Mouse (Mus musculus) neural tube, embryonic 15.5 days (tissue): ENCODE results near the gene Helq. TPM values are rescaled to one million over a fixed set of nuclear protein-coding genes. Genes with fewer than 3 reads are reported as not detected.

Source experiments
- ATAC-seq: fragments of 200-750 bp; cut with Nextera tagmentation; 2 replicates; pipeline ENCODE4 v1.8.0; 2017; ENCODE audit warnings: mild to moderate bottlenecking, moderate TSS enrichment, moderate library complexity; ENCODE audit not compliant: low FRiP score
- H3K27ac ChIP-seq: fragments of 300-500 bp; sonication (generic); replicated peaks from 2 replicates; pipeline ENCODE4 v1.5.1; 2015; ENCODE audit warnings: mild to moderate bottlenecking, inconsistent platforms
- H3K27me3 ChIP-seq: fragments of 300-500 bp; sonication (generic); replicated peaks from 2 replicates; pipeline ENCODE4 v1.6.1; 2015; ENCODE audit warnings: inconsistent platforms
- H3K36me3 ChIP-seq: fragments of 300-500 bp; sonication (generic); 2 replicates; pipeline ENCODE4 v1.6.1; 2015; ENCODE audit warnings: inconsistent platforms
- H3K4me1 ChIP-seq: fragments of 300-500 bp; sonication (generic); 2 replicates; pipeline ENCODE4 v1.6.1; 2015; ENCODE audit warnings: inconsistent platforms
- H3K4me2 ChIP-seq: fragments of 300-500 bp; sonication (generic); 2 replicates; pipeline ENCODE4 v1.6.1; 2015; ENCODE audit warnings: inconsistent platforms, mild to moderate bottlenecking, moderate library complexity
- H3K4me3 ChIP-seq: fragments of 300-500 bp; sonication (generic); replicated peaks from 2 replicates; pipeline ENCODE4 v1.5.1; 2015; ENCODE audit warnings: mild to moderate bottlenecking, inconsistent platforms
- H3K9ac ChIP-seq: fragments of 300-500 bp; sonication (generic); replicated peaks from 2 replicates; pipeline ENCODE4 v1.6.1; 2015; ENCODE audit warnings: mild to moderate bottlenecking, inconsistent platforms
- H3K9me3 ChIP-seq: fragments of 300-500 bp; sonication (generic); replicated peaks from 2 replicates; pipeline ENCODE4 v1.6.1; 2016; ENCODE audit warnings: inconsistent platforms
- WGBS: fragments of 180-500 bp; shearing (Covaris S2); methylation state at CpG from one replicate; pipeline ENCODE4 v1.1.7; 2015; ENCODE audit warnings: mixed read lengths; 5-methylcytosine and 5-hydroxymethylcytosine counted together
- polyA plus RNA-seq: library from polyadenylated mRNA; unstranded; fragments of >200 nt; fragmentation: Nextera tagmentation; extraction: Ambion mirVana; gene quantifications from 2 replicates; pipeline ENCODE4 v1.2.1, GENCODE M21; 2015

Gene Helq
- polyA plus RNA-seq, 1 experiment from 2014 or later, result 19.5 TPM

GRCm38 (mm10) chr5:100776900-100777299, 21.5 kb downstream of the Helq start:
- no peaks in the 10 kb centered on the region for H3K4me1 ChIP-seq
- H3K9me3 ChIP-seq, result no peaks in the 10 kb centered on the region
- H3K4me3 ChIP-seq, result no peak overlapping the region
- H3K9ac ChIP-seq, result no peak overlapping the region
- no peak overlapping the region for H3K27ac ChIP-seq
- no peak for ATAC-seq
- H3K36me3 ChIP-seq, result peaks cover 79% of the 10 kb centered on the region
- 91% methylated on average over 5 of the region's 5 CpGs for WGBS
- H3K27me3 ChIP-seq, result no peaks in the 10 kb centered on the region
- no peak overlapping the region for H3K4me2 ChIP-seq

- ATAC-seq, result no peak
- H3K4me2 ChIP-seq, result no peak overlapping the region
- WGBS, result 86% methylated on average over 13 of the region's 13 CpGs
- peaks cover 79% of the 10 kb centered on the region for H3K36me3 ChIP-seq
- no peak overlapping the region for H3K9ac ChIP-seq
- H3K27ac ChIP-seq, result no peak overlapping the region
- no peaks in the 10 kb centered on the region for H3K9me3 ChIP-seq
- no peaks in the 10 kb centered on the region for H3K27me3 ChIP-seq
- H3K4me1 ChIP-seq, result no peaks in the 10 kb centered on the region
- no peak overlapping the region for H3K4me3 ChIP-seq
Observed at GRCm38 (mm10) chr5:100775778-100776404, 22.5 kb downstream of the Helq start.

- no peak for ATAC-seq
- peaks cover 85% of the 10 kb centered on the region for H3K36me3 ChIP-seq
- no peak overlapping the region for H3K4me2 ChIP-seq
Observed at GRCm38 (mm10) chr5:100771575-100771974, 26.8 kb downstream of the Helq start.

GRCm38 (mm10) chr5:100766026-100766425, 32.4 kb downstream of the Helq start:
- no peak for ATAC-seq
- no peaks in the 10 kb centered on the region for H3K9me3 ChIP-seq
- H3K27me3 ChIP-seq, result no peaks in the 10 kb centered on the region
- H3K4me3 ChIP-seq, result no peak overlapping the region
- no peak overlapping the region for H3K4me2 ChIP-seq
- no peaks in the 10 kb centered on the region for H3K4me1 ChIP-seq
- peaks cover 88% of the 10 kb centered on the region for H3K36me3 ChIP-seq
- 93% methylated on average over 7 of the region's 7 CpGs for whole genome bisulfite sequencing
- H3K9ac ChIP-seq, result no peak overlapping the region
- H3K27ac ChIP-seq, result no peak overlapping the region

More at GRCm38 (mm10) chr5:100771575-100771974, 26.8 kb downstream of the Helq start:
- Histone ChIP-seq H3K9ac (no peak overlapping the region), H3K27me3 (no peaks in the 10 kb centered on the region), H3K27ac (no peak overlapping the region), H3K4me3 (no peak overlapping the region), H3K9me3 (no peaks in the 10 kb centered on the region), H3K4me1 (no peaks in the 10 kb centered on the region)
- WGBS, result 96% methylated on average over 4 of the region's 4 CpGs

- no peaks in the 10 kb centered on the region for H3K27me3 ChIP-seq
- H3K4me3 ChIP-seq, result no peak overlapping the region
- no peaks in the 10 kb centered on the region for H3K4me1 ChIP-seq
- no peaks in the 10 kb centered on the region for H3K9me3 ChIP-seq
- 91% methylated on average over 7 of the region's 7 CpGs for WGBS
- no peak for ATAC-seq
- no peak overlapping the region for H3K9ac ChIP-seq
- no peak overlapping the region for H3K27ac ChIP-seq
- no peak overlapping the region for H3K4me2 ChIP-seq
- peaks cover 51% of the 10 kb centered on the region for H3K36me3 ChIP-seq
Observed at GRCm38 (mm10) chr5:100761736-100762135, 36.7 kb downstream of the Helq start.

GRCm38 (mm10) chr5:100760049-100760663, 38.2 kb downstream of the Helq start:
- no peaks in the 10 kb centered on the region for H3K9me3 ChIP-seq
- H3K4me2 ChIP-seq, result no peak overlapping the region
- no peaks in the 10 kb centered on the region for H3K27me3 ChIP-seq
- no peak for ATAC-seq
- H3K27ac ChIP-seq, result no peak overlapping the region
- no peaks in the 10 kb centered on the region for H3K4me1 ChIP-seq
- peaks cover 36% of the 10 kb centered on the region for H3K36me3 ChIP-seq
- no peak overlapping the region for H3K9ac ChIP-seq
- no peak overlapping the region for H3K4me3 ChIP-seq
- 77% methylated on average over 10 of the region's 10 CpGs for WGBS

GRCm38 (mm10) chr5:100758121-100758520, 40.3 kb downstream of the Helq start:
- 97% methylated on average over 5 of the region's 5 CpGs for WGBS

GRCm38 (mm10) chr5:100753407-100753806, 45.0 kb downstream of the Helq start:
- Histone ChIP-seq H3K4me2 (no peak overlapping the region), H3K4me1 (0 out of 2 replicates have a peak, but pooled peaks cover 2% of the 10 kb centered on the region)

More at GRCm38 (mm10) chr5:100758121-100758520, 40.3 kb downstream of the Helq start:
- Histone ChIP-seq H3K4me1 (no peaks in the 10 kb centered on the region), H3K9me3 (no peaks in the 10 kb centered on the region), H3K36me3 (peaks cover 16% of the 10 kb centered on the region), H3K9ac (no peak overlapping the region), H3K27me3 (no peaks in the 10 kb centered on the region), H3K4me2 (no peak overlapping the region), H3K27ac (no peak overlapping the region), H3K4me3 (no peak overlapping the region)
- ATAC-seq, result no peak

GRCm38 (mm10) chr5:100751655-100752054, 46.7 kb downstream of the Helq start:
- ATAC-seq, result no peak
- WGBS, result 37% methylated on average over 4 of the region's 4 CpGs
- H3K27ac ChIP-seq, result no peak overlapping the region

More at GRCm38 (mm10) chr5:100753407-100753806, 45.0 kb downstream of the Helq start:
- H3K27me3 ChIP-seq, result no peaks in the 10 kb centered on the region
- no peak overlapping the region for H3K9ac ChIP-seq
- no peak overlapping the region for H3K4me3 ChIP-seq
- ATAC-seq, result no peak
- H3K9me3 ChIP-seq, result no peaks in the 10 kb centered on the region
- H3K36me3 ChIP-seq, result no peaks in the 10 kb centered on the region
- no peak overlapping the region for H3K27ac ChIP-seq
- 39% methylated on average over 7 of the region's 7 CpGs for WGBS

GRCm38 (mm10) chr5:100750617-100751255, 47.7 kb downstream of the Helq start:
- Histone ChIP-seq H3K4me3 (no peak overlapping the region), H3K9me3 (no peaks in the 10 kb centered on the region), H3K4me2 (no peak overlapping the region), H3K4me1 (0 out of 2 replicates have a peak, but pooled peaks cover 2% of the 10 kb centered on the region), H3K27me3 (no peaks in the 10 kb centered on the region), H3K36me3 (no peaks in the 10 kb centered on the region), H3K27ac (no peak overlapping the region), H3K9ac (no peak overlapping the region)
- WGBS, result 80% methylated on average over 10 of the region's 10 CpGs
- no peak for ATAC-seq

More at GRCm38 (mm10) chr5:100751655-100752054, 46.7 kb downstream of the Helq start:
- Histone ChIP-seq H3K4me3 (no peak overlapping the region), H3K9me3 (no peaks in the 10 kb centered on the region), H3K27me3 (no peaks in the 10 kb centered on the region), H3K36me3 (no peaks in the 10 kb centered on the region), H3K9ac (no peak overlapping the region), H3K4me2 (no peak overlapping the region), H3K4me1 (0 out of 2 replicates have a peak, but pooled peaks cover 2% of the 10 kb centered on the region)

GRCm38 (mm10) chr5:100738802-100739201, 59.6 kb downstream of the Helq start:
- Histone ChIP-seq H3K9ac (no peak overlapping the region), H3K4me2 (no peak overlapping the region), H3K27me3 (no peaks in the 10 kb centered on the region), H3K4me1 (no peaks in the 10 kb centered on the region), H3K36me3 (no peaks in the 10 kb centered on the region; the same call in 1 of the 2 replicates), H3K4me3 (no peak overlapping the region), H3K27ac (no peak overlapping the region), H3K9me3 (no peaks in the 10 kb centered on the region)
- ATAC-seq, result no peak
- WGBS, result 88% methylated on average over 8 of the region's 8 CpGs

GRCm38 (mm10) chr5:100736919-100737318, 61.5 kb downstream of the Helq start:
- Histone ChIP-seq H3K27ac (no peak overlapping the region), H3K9ac (no peak overlapping the region), H3K36me3 (no peaks in the 10 kb centered on the region; the same call in 1 of the 2 replicates), H3K4me3 (no peak overlapping the region), H3K27me3 (no peaks in the 10 kb centered on the region), H3K4me2 (no peak overlapping the region), H3K4me1 (no peaks in the 10 kb centered on the region), H3K9me3 (no peaks in the 10 kb centered on the region)
- WGBS, result 87% methylated on average over 8 of the region's 8 CpGs
- ATAC-seq, result no peak
